Mouse (Mus musculus) ES-Bruce4 (cell line): ENCODE measurements around the gene Qpct.

Experiments
- CTCF ChIP-seq: IDR thresholded peaks from one replicate; pipeline ENCODE4 v1.8.1; 2011; ENCODE audit warnings: low read depth, low read length
- EP300 ChIP-seq: IDR thresholded peaks from 2 replicates; pipeline ENCODE4 v1.6.1; 2011; ENCODE audit warnings: low read depth, low read length; ENCODE audit not compliant: insufficient read depth
- POLR2A ChIP-seq: IDR thresholded peaks from one replicate; pipeline ENCODE4 v1.8.1; 2011; ENCODE audit warnings: low read length; ENCODE audit not compliant: insufficient read depth

DNA sequence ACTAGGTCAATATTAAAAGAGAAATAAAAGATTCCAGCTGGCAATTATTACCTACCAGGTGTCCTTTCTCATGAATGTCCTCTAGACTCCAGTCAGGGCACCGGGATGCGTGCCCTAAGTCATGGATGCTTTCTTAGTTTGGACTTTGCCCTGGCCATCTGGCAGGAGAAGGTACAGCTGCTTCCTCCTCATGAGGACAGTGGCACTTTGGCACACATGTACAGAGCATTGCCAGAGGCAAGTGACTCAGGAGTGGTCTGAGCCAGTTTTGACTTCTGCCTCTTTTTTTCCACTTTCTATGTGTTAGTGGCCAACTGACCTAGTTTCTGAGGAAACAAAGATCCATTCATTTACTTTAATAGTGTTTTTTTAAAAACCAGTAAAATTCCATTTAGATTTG lies 84.7 kb downstream of the Qpct start:
- TF ChIP-seq EP300 (no peak), POLR2A (no peak), CTCF (no peak)
